Mouse (Mus musculus) E14TG2a.4 (cell line): Measurements from ENCODE around the gene Rassf8.

Source experiments
- CTCF ChIP-seq: conservative IDR thresholded peaks from 2 replicates; pipeline ENCODE4 v1.5.1; 2014; ENCODE audit warnings: low read length
- NANOG ChIP-seq: IDR thresholded peaks from 2 replicates; pipeline ENCODE4 v1.6.1; 2014; ENCODE audit warnings: borderline replicate concordance, low read length, mixed read lengths

- no peak for TF ChIP-seq CTCF
- TF ChIP-seq NANOG, result no peak
These were observed 51.1 kb downstream of the Rassf8 start for GRCm38 (mm10) chr6:145797692-145798091.
